Mouse (Mus musculus) cerebral cortex, adult 2 months (tissue): Measurements from ENCODE around the gene Tas2r113.

Source experiments
- WGBS: fragments of 180-500 bp; shearing (Covaris S2); methylation state at CpG from one replicate; pipeline ENCODE4 v1.1.7; 2018; 5-methylcytosine and 5-hydroxymethylcytosine counted together

Tas2r113 gene

DNA sequence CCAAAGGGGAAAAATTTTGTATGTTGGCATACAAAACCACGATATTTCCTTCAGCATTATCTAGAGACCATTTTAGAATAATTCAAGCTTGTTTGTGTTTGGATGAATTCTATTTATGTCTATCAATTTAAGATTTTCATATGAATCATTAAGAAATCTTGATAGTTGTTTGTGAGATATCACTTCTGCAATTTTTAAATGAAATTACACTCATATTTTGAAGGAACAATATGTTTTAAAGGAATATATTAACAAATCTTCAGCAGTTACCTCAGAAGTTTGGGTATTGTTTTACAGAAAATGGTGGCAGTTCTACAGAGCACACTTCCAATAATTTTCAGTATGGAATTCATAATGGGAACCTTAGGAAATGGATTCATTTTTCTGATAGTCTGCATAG, at the start of gene Tas2r113:
Gene Tas2r113, plus strand, starts transcription at position 301 of the 400 bp plus-strand sequence.
- WGBS, result 56% methylated on average over 1 of the region's 1 CpGs

GRCm38 (mm10) chr6:132846842-132847241, 46.0 kb upstream of the Tas2r113 start, which contains the start of gene Tas2r123:
Gene Tas2r123, plus strand, starts transcription at chr6:132847142.
- 80% methylated on average over 1 of the region's 1 CpGs for WGBS

- WGBS, result 79% methylated on average over 1 of the region's 1 CpGs
Observed at GRCm38 (mm10) chr6:132855138-132855537, 37.7 kb upstream of the Tas2r113 start, which contains the start of gene Tas2r116. Gene Tas2r116, plus strand, starts transcription at chr6:132855438.

DNA sequence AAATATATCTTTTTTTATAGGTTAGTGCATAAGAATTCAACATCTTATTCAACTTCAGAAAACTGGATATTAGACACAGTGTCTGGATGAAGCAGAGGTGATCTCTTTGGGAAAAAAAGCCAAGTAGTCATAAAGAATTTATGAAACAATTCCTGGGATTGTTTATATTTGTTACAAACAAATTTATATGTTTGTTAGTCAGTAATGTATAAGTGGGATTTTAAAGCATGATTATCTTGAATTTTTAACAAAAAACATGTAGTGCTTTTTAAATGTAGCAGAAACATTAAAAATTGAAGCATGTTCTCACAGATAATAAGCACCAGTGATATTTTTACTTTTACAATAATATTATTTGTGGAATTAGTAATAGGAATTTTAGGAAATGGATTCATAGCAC, 25.1 kb upstream of the Tas2r113 start, which contains the start of gene Tas2r110:
Gene Tas2r110, plus strand, starts transcription at position 301 of the 400 bp plus-strand sequence.

DNA sequence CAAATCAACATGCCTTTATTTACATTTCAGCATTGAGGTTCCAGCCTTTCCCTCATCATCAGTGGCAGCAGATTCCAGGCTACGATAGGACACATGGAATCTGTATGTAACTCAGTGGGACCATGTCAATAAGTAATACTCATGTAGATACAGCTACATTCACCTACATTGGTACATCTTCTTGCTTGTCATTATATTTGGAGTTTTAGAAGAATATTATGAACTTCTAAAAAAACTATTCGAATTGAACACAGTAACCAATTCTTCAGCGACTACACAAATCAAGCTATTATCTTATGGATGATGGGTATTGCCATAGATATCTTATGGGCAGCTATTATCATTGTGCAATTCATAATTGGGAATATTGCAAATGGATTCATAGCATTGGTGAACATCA, 16.5 kb downstream of the Tas2r113 start, which contains the start of gene Tas2r125:
Gene Tas2r125, plus strand, starts transcription at position 301 of the 400 bp plus-strand sequence.
- WGBS, result 83% methylated on average over 3 of the region's 3 CpGs
